Mouse (Mus musculus) midbrain, embryonic 15.5 days (tissue): ENCODE data around the gene Col16a1. TPM values are rescaled to one million over a fixed set of nuclear protein-coding genes. Genes with fewer than 3 reads are reported as not detected.

Experiments used
- ATAC-seq: fragments of 200-750 bp; cut with Nextera tagmentation; replicated peaks from 2 replicates; pipeline ENCODE4 v1.8.0; 2017; ENCODE audit warnings: moderate TSS enrichment
- H3K27ac ChIP-seq: fragments of 300-500 bp; sonication (generic); 2 replicates; pipeline ENCODE4 v1.5.1; 2015; ENCODE audit warnings: mild to moderate bottlenecking, inconsistent platforms
- H3K27me3 ChIP-seq: fragments of 300-500 bp; sonication (generic); replicated peaks from 2 replicates; pipeline ENCODE4 v1.6.1; 2015; ENCODE audit warnings: inconsistent platforms
- H3K36me3 ChIP-seq: fragments of 300-500 bp; sonication (generic); replicated peaks from 2 replicates; pipeline ENCODE4 v1.6.1; 2015; ENCODE audit warnings: inconsistent platforms
- H3K4me1 ChIP-seq: fragments of 300-500 bp; sonication (generic); 2 replicates; pipeline ENCODE4 v1.6.1; 2015; ENCODE audit warnings: inconsistent platforms
- H3K4me2 ChIP-seq: fragments of 300-500 bp; sonication (generic); 2 replicates; pipeline ENCODE4 v1.6.1; 2015; ENCODE audit warnings: inconsistent platforms, mild to moderate bottlenecking, moderate library complexity
- H3K4me3 ChIP-seq: fragments of 300-500 bp; sonication (generic); 2 replicates; pipeline ENCODE4 v1.5.1; 2015; ENCODE audit warnings: mild to moderate bottlenecking, inconsistent platforms
- H3K9ac ChIP-seq: fragments of 300-500 bp; sonication (generic); 2 replicates; pipeline ENCODE4 v1.6.1; 2015; ENCODE audit warnings: mild to moderate bottlenecking, inconsistent platforms
- H3K9me3 ChIP-seq: fragments of 300-500 bp; sonication (generic); 2 replicates; pipeline ENCODE4 v1.6.1; 2016; ENCODE audit warnings: inconsistent platforms
- WGBS: fragments of 180-500 bp; shearing (Covaris S2); methylation state at CpG from one replicate; pipeline ENCODE4 v1.1.7; 2015; ENCODE audit warnings: mixed read lengths; 5-methylcytosine and 5-hydroxymethylcytosine counted together
- polyA plus RNA-seq: library from polyadenylated mRNA; unstranded; fragments of >200 nt; fragmentation: Nextera tagmentation; extraction: Ambion mirVana; gene quantifications from 2 replicates; pipeline ENCODE4 v1.2.1, GENCODE M21; 2015

The Col16a1 gene
- polyA plus RNA-seq, 1 experiment from 2014 or later: 7.8 TPM

DNA sequence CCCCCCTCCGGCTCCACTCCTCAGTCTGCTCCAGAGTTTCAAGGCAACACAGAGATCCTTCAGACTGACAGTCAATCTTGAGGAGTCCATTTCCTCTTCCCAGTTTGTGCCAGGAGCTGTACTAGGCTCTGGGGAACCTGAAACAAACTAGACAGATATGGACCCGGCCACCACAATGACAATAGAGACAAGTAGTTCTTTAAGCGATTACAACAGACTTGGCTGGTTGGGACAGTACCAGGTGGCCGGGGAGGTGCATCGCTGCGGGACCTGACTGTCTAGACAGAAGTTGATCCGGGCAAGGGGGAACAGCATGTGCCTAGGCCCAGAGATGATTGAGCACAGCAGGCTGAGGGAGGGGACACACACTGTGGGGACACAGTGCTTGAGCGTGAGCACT, 53.5 kb downstream of the Col16a1 start:
- Histone ChIP-seq H3K27me3 (no peaks in the 10 kb centered on the region), H3K36me3 (no peaks in the 10 kb centered on the region), H3K9me3 (no peaks in the 10 kb centered on the region), H3K4me2 (no peak overlapping the region), H3K4me1 (no peaks in the 10 kb centered on the region), H3K9ac (no peak overlapping the region), H3K27ac (no peak overlapping the region), H3K4me3 (no peak overlapping the region)
- 26% methylated on average over 8 of the region's 8 CpGs for WGBS
- no peak for ATAC-seq

DNA sequence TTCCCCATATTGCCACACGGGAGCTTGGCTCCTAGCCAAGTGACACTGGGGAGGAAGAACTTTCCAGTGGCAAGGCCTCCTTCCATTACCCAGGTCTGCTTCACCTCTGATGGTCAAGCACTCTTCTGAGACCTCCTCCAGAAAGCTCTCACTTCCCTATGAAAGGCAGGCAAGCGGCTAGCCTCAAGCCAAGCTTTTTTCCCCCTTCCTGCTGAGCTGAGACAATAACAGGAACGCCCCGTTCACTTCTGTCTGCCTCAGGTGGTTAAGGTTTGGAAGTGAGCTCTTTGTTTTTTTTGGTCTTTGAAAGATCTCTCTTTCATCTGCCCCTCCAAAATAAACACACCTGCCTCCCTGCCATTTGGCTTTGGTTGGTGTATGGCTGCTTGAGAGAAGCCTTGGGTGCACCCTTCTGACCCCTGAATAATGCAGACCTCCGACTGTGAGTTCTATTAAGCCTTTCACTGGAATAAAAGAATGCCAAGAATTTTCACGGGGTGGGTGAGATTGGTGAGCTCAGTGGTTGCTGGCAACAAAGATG, 54.5 kb downstream of the Col16a1 start, which contains the start of gene Pef1:
Pef1 (plus strand) TSS at position 448 of the 541 bp plus-strand sequence.
- no peak for ATAC-seq
- Histone ChIP-seq H3K4me2 (no peak within 1 kb of the TSS), H3K36me3 (no peaks in the 10 kb centered on the region), H3K9ac (no peak within 1 kb of the TSS), H3K27ac (no peak within 1 kb of the TSS), H3K27me3 (no peaks in the 10 kb centered on the region), H3K4me3 (no peak within 1 kb of the TSS), H3K4me1 (no peaks in the 10 kb centered on the region), H3K9me3 (no peaks in the 10 kb centered on the region)
- WGBS: 6% methylated on average over 6 of the region's 6 CpGs

DNA sequence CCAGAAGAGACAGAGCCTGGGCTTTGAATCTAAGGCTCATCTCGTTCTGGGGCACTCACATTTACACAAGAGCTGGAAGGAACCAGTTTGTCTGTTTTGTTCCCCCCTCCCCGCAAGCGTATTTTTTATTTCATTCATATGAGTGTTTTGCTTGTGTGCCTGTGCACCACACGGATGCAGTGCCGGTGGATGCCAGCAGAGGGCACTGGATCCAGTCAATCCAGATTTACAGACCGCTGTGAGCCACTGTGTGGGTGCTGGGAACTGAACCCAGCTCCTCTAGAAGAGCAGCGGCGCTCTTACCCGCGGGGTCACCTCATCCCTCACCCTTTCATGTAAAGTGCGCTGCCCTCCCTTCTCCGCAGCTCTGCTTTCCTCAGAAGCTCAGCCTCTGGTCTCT, 56.0 kb downstream of the Col16a1 start:
- Histone ChIP-seq H3K27me3 (no peaks in the 10 kb centered on the region), H3K9ac (no peak overlapping the region), H3K9me3 (no peaks in the 10 kb centered on the region), H3K36me3 (no peaks in the 10 kb centered on the region), H3K4me2 (no peak overlapping the region), H3K4me3 (no peak overlapping the region), H3K27ac (no peak overlapping the region), H3K4me1 (peaks cover 9% of the 10 kb centered on the region)
- 81% methylated on average over 12 of the region's 12 CpGs for WGBS
- ATAC-seq: no peak

DNA sequence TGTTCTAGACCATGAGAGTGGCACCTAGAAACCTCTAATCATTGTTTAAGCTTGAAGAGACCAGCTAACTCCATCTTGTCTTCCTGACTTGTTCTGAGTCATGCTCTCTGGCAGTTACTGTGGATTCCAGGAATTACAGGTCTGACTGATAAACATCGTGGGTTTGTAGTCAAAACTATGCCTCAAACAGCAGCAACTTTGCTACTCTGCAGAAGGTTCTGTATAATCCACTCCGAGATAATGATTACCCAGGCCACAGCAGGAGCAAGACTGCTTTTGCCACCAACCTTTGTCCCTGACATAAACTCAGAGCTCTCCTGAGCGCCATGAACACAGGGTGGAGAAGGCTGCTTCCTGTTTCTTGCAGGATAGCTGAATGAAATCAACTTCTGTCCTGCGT, 56.9 kb downstream of the Col16a1 start:
- H3K36me3 ChIP-seq: no peaks in the 10 kb centered on the region
- peaks cover 13% of the 10 kb centered on the region for H3K4me1 ChIP-seq
- H3K9ac ChIP-seq: no peak overlapping the region
- no peak overlapping the region for H3K4me3 ChIP-seq
- H3K27me3 ChIP-seq: no peaks in the 10 kb centered on the region
- no peaks in the 10 kb centered on the region for H3K9me3 ChIP-seq
- H3K27ac ChIP-seq: no peak overlapping the region
- WGBS: 86% methylated on average over 4 of the region's 4 CpGs
- H3K4me2 ChIP-seq: no peak overlapping the region
- no peak for ATAC-seq

DNA sequence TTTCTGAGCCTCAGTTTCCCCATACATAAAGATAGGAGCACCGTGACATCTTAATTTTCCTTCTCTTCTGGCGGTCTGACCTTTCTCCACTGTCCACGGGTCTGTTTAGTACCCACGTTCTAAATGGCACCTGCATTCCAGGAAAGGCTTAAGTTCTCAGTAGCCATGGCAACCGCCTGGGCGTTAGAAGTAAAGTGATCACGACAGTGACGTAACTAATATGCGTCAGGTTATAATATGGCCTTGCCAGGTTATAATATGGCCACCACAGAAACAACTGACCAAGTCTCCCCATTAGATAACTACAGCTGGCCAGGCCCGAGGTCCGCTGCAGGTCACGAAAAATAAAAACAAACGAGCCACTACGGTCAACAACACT, 59.4 kb downstream of the Col16a1 start:
- Histone ChIP-seq H3K27ac (peak overlapping the region; percentile 66), H3K27me3 (no peaks in the 10 kb centered on the region), H3K4me1 (peaks cover 13% of the 10 kb centered on the region), H3K9me3 (no peaks in the 10 kb centered on the region), H3K4me2 (peak overlapping the region; percentile 38), H3K36me3 (no peaks in the 10 kb centered on the region), H3K9ac (no peak overlapping the region), H3K4me3 (peak overlapping the region; percentile 58)
- 12% methylated on average over 14 of the region's 14 CpGs for whole genome bisulfite sequencing
- peak; percentile 76 for ATAC-seq

DNA sequence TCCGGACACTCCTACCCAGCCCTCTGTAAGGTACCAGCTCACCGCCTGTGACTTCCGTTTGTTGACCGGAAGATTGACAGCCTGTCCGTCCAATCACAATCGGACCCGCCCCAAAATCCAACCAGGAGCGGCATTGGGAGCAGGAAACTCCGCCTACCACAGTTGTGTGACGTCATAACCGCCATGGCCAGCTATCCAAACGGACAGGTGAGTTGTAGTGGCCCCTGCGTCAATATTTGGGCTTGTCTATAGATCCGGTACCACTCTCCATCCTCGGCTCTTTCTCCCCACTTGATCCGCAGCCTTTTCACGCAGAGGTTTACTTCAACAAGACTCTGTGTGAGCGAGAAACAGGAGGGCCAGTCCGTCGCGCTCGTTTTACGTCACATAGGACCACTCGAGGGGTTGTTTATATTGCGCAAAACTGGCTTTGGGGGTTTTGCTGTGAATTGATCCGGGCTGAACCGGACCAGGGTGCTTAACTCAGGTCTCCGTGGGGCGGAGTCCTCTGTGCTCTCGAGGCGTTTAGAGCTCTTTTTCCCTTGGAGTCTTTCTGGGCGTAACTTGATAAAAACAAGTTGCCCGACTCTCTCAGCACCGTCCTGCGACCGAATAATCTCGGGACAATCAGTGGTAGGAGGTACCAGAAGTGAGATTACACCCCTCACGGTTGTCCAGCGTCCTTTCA, 59.9 kb downstream of the Col16a1 start:
- H3K9ac ChIP-seq: peak overlapping the region; percentile 57
- peak overlapping the region; percentile 58 for H3K4me2 ChIP-seq
- peak overlapping the region; percentile 58 for H3K4me3 ChIP-seq
- no peaks in the 10 kb centered on the region for H3K36me3 ChIP-seq
- H3K27ac ChIP-seq: peak overlapping the region; percentile 66
- peaks cover 13% of the 10 kb centered on the region for H3K4me1 ChIP-seq
- H3K9me3 ChIP-seq: no peaks in the 10 kb centered on the region
- H3K27me3 ChIP-seq: no peaks in the 10 kb centered on the region
- ATAC-seq: peak; percentile 97
- 1% methylated on average over 39 of the region's 39 CpGs for WGBS

DNA sequence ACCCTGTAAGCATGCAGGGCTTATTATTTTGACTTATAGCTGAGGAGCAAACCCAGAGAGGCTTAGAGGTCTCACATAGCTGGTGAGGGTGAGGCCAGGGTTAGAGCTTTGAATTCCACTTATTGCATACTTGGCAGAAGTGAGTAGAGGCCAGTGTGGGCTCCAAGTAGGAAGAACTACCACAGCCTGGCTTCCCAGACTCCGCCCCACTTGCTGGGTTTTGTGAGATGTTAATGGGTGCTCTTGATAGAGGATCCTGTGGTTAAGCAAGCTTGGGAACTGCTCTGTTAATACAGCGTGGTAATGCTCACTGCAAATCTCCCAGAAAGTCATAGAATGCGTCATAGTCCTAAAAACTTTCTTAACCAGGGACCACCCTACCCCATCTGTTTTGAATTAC, 61.3 kb downstream of the Col16a1 start:
- Histone ChIP-seq H3K36me3 (no peaks in the 10 kb centered on the region), H3K27ac (no peak overlapping the region), H3K4me2 (peak overlapping the region; percentile 58; the same call in 1 of the 2 replicates), H3K4me1 (peaks cover 13% of the 10 kb centered on the region), H3K4me3 (no peak overlapping the region), H3K9ac (no peak overlapping the region), H3K9me3 (no peaks in the 10 kb centered on the region), H3K27me3 (no peaks in the 10 kb centered on the region)
- ATAC-seq: no peak
- WGBS: 84% methylated on average over 3 of the region's 3 CpGs

DNA sequence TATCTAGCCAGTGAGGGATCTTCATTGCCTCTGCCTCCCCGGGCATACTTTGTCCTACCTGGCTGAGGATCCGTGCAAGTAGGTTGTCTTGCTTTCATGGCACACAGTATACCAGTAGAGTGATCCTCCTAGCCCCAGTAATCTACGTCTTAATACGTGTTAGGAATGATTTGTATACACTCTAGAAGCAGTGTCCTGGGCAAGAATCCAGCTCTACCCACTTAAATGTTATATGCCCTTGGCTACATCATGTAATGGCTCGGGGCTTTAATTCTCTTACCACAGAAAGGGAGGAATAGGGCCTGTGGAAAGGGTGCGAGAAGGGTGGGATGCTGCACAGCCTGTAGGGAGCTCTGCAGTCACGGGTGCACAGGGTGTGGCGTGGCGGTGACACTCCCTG, 62.0 kb downstream of the Col16a1 start:
- H3K27me3 ChIP-seq: no peaks in the 10 kb centered on the region
- no peak for ATAC-seq
- WGBS: 91% methylated on average over 9 of the region's 9 CpGs
- no peak overlapping the region for H3K4me2 ChIP-seq
- no peak overlapping the region for H3K9ac ChIP-seq
- peaks cover 13% of the 10 kb centered on the region for H3K4me1 ChIP-seq
- no peaks in the 10 kb centered on the region for H3K9me3 ChIP-seq
- H3K36me3 ChIP-seq: no peaks in the 10 kb centered on the region
- no peak overlapping the region for H3K4me3 ChIP-seq
- no peak overlapping the region for H3K27ac ChIP-seq

DNA sequence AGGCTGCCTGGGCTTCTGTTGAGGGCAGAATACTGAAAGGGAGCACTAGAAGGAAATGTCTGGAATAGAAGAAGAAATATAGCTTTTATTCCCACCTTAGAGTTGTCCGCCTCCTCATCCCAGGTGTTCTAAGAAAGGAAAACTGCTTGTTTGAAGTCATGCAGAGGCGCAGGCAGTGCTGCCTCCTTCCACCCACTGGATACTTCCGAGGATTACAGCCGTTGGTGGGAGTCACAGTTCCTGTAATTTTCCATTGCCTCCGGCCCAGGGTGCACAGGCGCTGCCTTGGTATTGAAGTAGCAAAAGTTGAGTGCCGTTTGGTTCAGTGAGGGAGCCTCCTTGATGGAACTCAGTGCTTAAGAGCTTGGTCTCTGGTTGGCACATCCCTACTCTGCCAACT, 62.5 kb downstream of the Col16a1 start:
- H3K36me3 ChIP-seq: no peaks in the 10 kb centered on the region
- H3K27ac ChIP-seq: no peak overlapping the region
- no peak overlapping the region for H3K9ac ChIP-seq
- H3K4me2 ChIP-seq: no peak overlapping the region
- H3K4me1 ChIP-seq: peaks cover 13% of the 10 kb centered on the region
- H3K27me3 ChIP-seq: no peaks in the 10 kb centered on the region
- H3K4me3 ChIP-seq: no peak overlapping the region
- 89% methylated on average over 7 of the region's 7 CpGs for WGBS
- no peaks in the 10 kb centered on the region for H3K9me3 ChIP-seq
- ATAC-seq: no peak

DNA sequence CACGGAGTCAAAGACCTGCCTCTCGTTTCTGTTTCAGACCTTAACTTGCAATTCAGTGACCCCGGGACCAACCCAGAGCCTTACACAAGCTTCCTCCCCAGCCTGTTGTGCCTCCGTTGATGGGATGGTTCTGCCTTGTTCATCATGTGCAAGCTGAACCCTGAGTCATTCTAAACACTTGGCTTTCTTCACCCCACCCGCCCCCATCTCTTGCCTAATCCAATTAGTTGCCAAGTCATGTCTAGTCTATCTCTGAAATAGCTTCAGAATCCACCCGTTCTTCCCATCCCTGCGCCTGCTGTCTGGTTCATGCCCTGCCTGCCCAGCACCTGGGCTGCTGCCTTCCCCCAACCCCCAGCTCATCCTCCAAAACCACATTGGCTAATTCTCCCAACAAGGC, 64.7 kb downstream of the Col16a1 start:
- peaks cover 13% of the 10 kb centered on the region for H3K4me1 ChIP-seq
- WGBS: 83% methylated on average over 7 of the region's 7 CpGs
- no peak overlapping the region for H3K27ac ChIP-seq
- H3K36me3 ChIP-seq: no peaks in the 10 kb centered on the region
- no peaks in the 10 kb centered on the region for H3K9me3 ChIP-seq
- H3K4me2 ChIP-seq: no peak overlapping the region
- no peak overlapping the region for H3K4me3 ChIP-seq
- no peaks in the 10 kb centered on the region for H3K27me3 ChIP-seq
- ATAC-seq: no peak
- no peak overlapping the region for H3K9ac ChIP-seq

DNA sequence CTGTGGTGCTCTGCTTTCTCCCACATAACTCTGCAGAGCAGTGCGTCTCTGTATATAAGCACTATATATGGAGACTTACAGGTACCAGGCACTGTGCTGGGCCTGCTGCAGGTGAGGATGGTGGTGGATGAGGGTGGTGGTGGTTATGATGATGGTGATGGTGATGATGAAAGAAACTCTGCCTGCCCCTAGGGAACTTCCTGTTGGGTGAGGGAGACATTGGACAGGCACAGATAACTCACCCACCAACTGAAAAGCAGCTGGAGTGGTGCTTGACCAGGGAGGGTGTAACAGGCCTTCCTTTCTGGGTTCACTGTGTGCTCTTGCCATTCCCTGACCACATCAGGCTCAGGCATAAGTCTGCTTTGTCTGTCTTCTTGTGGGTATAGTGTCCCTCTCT, 65.1 kb downstream of the Col16a1 start:
- Histone ChIP-seq H3K4me1 (peaks cover 13% of the 10 kb centered on the region), H3K4me2 (no peak overlapping the region), H3K27me3 (no peaks in the 10 kb centered on the region), H3K9me3 (no peaks in the 10 kb centered on the region), H3K4me3 (no peak overlapping the region), H3K36me3 (no peaks in the 10 kb centered on the region), H3K27ac (no peak overlapping the region), H3K9ac (no peak overlapping the region)
- WGBS: 93% methylated on average over 1 of the region's 1 CpGs
- no peak for ATAC-seq

DNA sequence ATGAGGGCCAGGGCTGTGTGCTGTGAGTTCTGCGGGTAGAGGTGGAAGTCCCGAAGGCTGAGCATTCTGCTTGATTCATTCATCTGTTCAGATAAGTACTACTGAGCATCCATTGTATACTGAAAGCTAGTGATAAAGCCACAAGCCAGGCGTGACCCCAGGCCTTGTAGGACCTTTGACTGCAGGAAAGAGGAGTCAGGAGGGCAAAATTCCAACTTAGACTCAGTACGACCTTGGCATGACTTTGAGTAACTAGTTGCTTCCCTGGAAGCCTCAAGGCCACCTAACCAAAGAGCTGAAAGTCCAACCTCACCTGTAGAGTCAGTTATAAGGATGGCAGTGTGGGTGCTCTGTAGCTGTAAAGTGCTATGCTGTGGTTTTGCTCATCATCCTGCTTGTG, 73.1 kb downstream of the Col16a1 start:
- H3K36me3 ChIP-seq: peaks cover 5% of the 10 kb centered on the region; the same call in 1 of the 2 replicates
- 73% methylated on average over 4 of the region's 4 CpGs for WGBS
- H3K27ac ChIP-seq: no peak overlapping the region
- H3K9ac ChIP-seq: no peak overlapping the region
- ATAC-seq: no peak
- H3K4me3 ChIP-seq: no peak overlapping the region
- H3K9me3 ChIP-seq: no peaks in the 10 kb centered on the region
- no peaks in the 10 kb centered on the region for H3K27me3 ChIP-seq
- H3K4me1 ChIP-seq: no peaks in the 10 kb centered on the region
- H3K4me2 ChIP-seq: no peak overlapping the region

DNA sequence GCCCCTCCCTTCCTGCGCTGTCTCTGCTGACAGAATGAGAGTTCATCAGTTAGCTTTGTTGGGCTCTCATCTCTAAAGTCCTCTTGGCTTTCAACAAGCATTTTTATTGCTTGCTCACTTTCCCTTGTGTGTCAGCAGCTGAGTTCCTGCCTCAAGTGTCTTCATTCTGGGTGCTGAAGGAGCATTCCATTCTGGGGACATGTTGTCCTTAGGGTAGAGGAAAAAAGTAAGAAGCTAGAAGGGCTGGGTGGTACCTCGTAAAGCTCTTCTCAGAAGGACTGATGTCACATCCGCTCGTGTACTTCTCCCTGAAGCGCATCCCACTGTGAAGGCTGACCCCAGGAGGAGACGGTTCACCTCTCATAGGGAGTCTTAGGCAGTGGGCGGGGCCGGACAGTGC, 73.9 kb downstream of the Col16a1 start:
- H3K4me1 ChIP-seq: no peaks in the 10 kb centered on the region
- H3K4me2 ChIP-seq: no peak overlapping the region
- no peaks in the 10 kb centered on the region for H3K27me3 ChIP-seq
- no peak overlapping the region for H3K4me3 ChIP-seq
- no peaks in the 10 kb centered on the region for H3K9me3 ChIP-seq
- H3K36me3 ChIP-seq: peaks cover 13% of the 10 kb centered on the region; the same call in 1 of the 2 replicates
- WGBS: 80% methylated on average over 8 of the region's 8 CpGs
- ATAC-seq: no peak
- H3K9ac ChIP-seq: no peak overlapping the region
- H3K27ac ChIP-seq: no peak overlapping the region
